Mouse (Mus musculus) MEL (cell line): Measurements from ENCODE around the gene Wfdc9. TPM values are rescaled to one million over a fixed set of nuclear protein-coding genes. Genes with fewer than 3 reads are reported as not detected.
A peak's percentile ranks its signal among the peaks of the same experiment; 100 is the strongest.

Experiments used
- DNase-seq: peaks from one replicate; pipeline ENCODE4 v3.0.0; 2011; ENCODE audit warnings: low read depth, low spot score
- H3K27ac ChIP-seq: 2 replicates; pipeline ENCODE4 v1.5.1; 2012; ENCODE audit warnings: low read depth, mild to moderate bottlenecking, control low read depth, low read length, moderate library complexity; ENCODE audit not compliant: control insufficient read depth
- H3K27me3 ChIP-seq, 2 experiments: fragments of 150-350 bp in 1 of 2; sonication (generic) in 1 of 2; 2 replicates each; pipeline ENCODE4 v1.6.1; 2012; ENCODE audit warnings: low read length in 2 of 2, mild to moderate bottlenecking in 2 of 2, improper control_type of control experiment in 1 of 2, moderate library complexity in 1 of 2; ENCODE audit not compliant: insufficient read depth in 2 of 2, control insufficient read depth in 1 of 2
- H3K36me3 ChIP-seq, 2 experiments: 2 replicates each; pipeline ENCODE4 v1.6.1; 2012 to 2014; ENCODE audit warnings: low read length in 2 of 2, improper control_type of control experiment in 1 of 2, inconsistent platforms in 1 of 2, mild to moderate bottlenecking in 1 of 2; ENCODE audit not compliant: insufficient read depth in 2 of 2, control insufficient read depth in 1 of 2
- H3K4me1 ChIP-seq, 2 experiments: fragments of 150-350 bp in 1 of 2; sonication (generic) in 1 of 2; 2 replicates each; pipeline ENCODE4 v1.6.1; 2012; ENCODE audit warnings: low read length in 2 of 2, improper control_type of control experiment in 1 of 2, mild to moderate bottlenecking in 1 of 2; ENCODE audit not compliant: insufficient read depth in 2 of 2, control insufficient read depth in 1 of 2
- H3K4me3 ChIP-seq, 2 experiments: fragments of 150-350 bp in 1 of 2; sonication (generic) in 1 of 2; 2 replicates each; pipeline ENCODE4 v1.5.1; 2012; ENCODE audit warnings: low read depth in 2 of 2, low read length in 2 of 2, mild to moderate bottlenecking in 2 of 2, moderate library complexity in 2 of 2, control low read depth in 1 of 2, improper control_type of control experiment in 1 of 2; ENCODE audit not compliant: control insufficient read depth in 1 of 2, insufficient read depth in 1 of 2
- H3K79me2 ChIP-seq: 2 replicates; pipeline ENCODE4 v1.6.1; 2012; ENCODE audit warnings: mild to moderate bottlenecking, low read length, moderate library complexity; ENCODE audit not compliant: control insufficient read depth, poor library complexity, insufficient read depth
- H3K9ac ChIP-seq: 2 replicates; pipeline ENCODE4 v1.6.1; 2012; ENCODE audit warnings: low read depth, mild to moderate bottlenecking, control low read depth, low read length, moderate library complexity; ENCODE audit not compliant: control insufficient read depth, poor library complexity, severe bottlenecking
- H3K9me3 ChIP-seq: fragments of 150-350 bp; sonication (generic); replicated peaks from 2 replicates; pipeline ENCODE4 v1.6.1; 2012; ENCODE audit warnings: mild to moderate bottlenecking, low read length, improper control_type of control experiment, moderate library complexity; ENCODE audit not compliant: insufficient read depth
- BHLHE40 ChIP-seq: IDR thresholded peaks from 2 replicates; pipeline ENCODE4 v1.6.1; 2012; ENCODE audit warnings: low read depth, mild to moderate bottlenecking, inconsistent platforms, low read length, improper control_type of control experiment, borderline replicate concordance
- CHD1 ChIP-seq: IDR thresholded peaks from 2 replicates; pipeline ENCODE4 v1.6.1; 2012; ENCODE audit warnings: low read depth, mild to moderate bottlenecking, inconsistent platforms, low read length, improper control_type of control experiment
- CHD2 ChIP-seq: IDR thresholded peaks from 2 replicates; pipeline ENCODE4 v1.6.1; 2011; ENCODE audit warnings: low read length, improper control_type of control experiment
- CTCF ChIP-seq, 3 experiments: IDR thresholded peaks in 2 of 3; conservative IDR thresholded peaks in 1 of 3; 2 replicates each; pipeline ENCODE4 v1.5.1; 2011 to 2012; ENCODE audit warnings: low read length in 3 of 3, low read depth in 2 of 3, mild to moderate bottlenecking in 2 of 3, improper control_type of control experiment in 1 of 3, inconsistent platforms in 1 of 3, mixed read lengths in 1 of 3, moderate library complexity in 1 of 3; ENCODE audit not compliant: control insufficient read depth in 1 of 3, insufficient read depth in 1 of 3, poor library complexity in 1 of 3, severe bottlenecking in 1 of 3
- E2F4 ChIP-seq: IDR thresholded peaks from 2 replicates; pipeline ENCODE4 v1.6.1; 2011; ENCODE audit warnings: low read depth, low read length, improper control_type of control experiment, borderline replicate concordance
- ELF1 ChIP-seq: IDR thresholded peaks from 2 replicates; pipeline ENCODE4 v1.6.1; 2014; ENCODE audit warnings: low read depth, mild to moderate bottlenecking, inconsistent platforms, low read length, improper control_type of control experiment, moderate library complexity
- ETS1 ChIP-seq: IDR thresholded peaks from 2 replicates; pipeline ENCODE4 v1.6.1; 2012; ENCODE audit warnings: low read depth, mild to moderate bottlenecking, inconsistent platforms, low read length, improper control_type of control experiment, moderate library complexity
- GABPA ChIP-seq: IDR thresholded peaks from 2 replicates; pipeline ENCODE4 v1.6.1; 2012; ENCODE audit warnings: low read depth, mild to moderate bottlenecking, inconsistent platforms, low read length, improper control_type of control experiment, moderate library complexity
- GATA1 ChIP-seq: IDR thresholded peaks from 2 replicates; pipeline ENCODE4 v1.6.1; 2011; ENCODE audit warnings: low read depth, low read length, improper control_type of control experiment
- HCFC1 ChIP-seq: IDR thresholded peaks from 2 replicates; pipeline ENCODE4 v1.6.1; 2012; ENCODE audit warnings: low read depth, mild to moderate bottlenecking, inconsistent platforms, low read length, improper control_type of control experiment, moderate library complexity
- MAFK ChIP-seq: IDR thresholded peaks from 2 replicates; pipeline ENCODE4 v1.6.1; 2011; ENCODE audit warnings: low read depth, mild to moderate bottlenecking, low read length, improper control_type of control experiment, borderline replicate concordance
- MAX ChIP-seq: IDR thresholded peaks from 2 replicates; pipeline ENCODE4 v1.6.1; 2011; ENCODE audit warnings: low read length, improper control_type of control experiment
- MAZ ChIP-seq: IDR thresholded peaks from 2 replicates; pipeline ENCODE4 v1.6.1; 2012; ENCODE audit warnings: low read depth, mild to moderate bottlenecking, inconsistent platforms, low read length, improper control_type of control experiment
- MXI1 ChIP-seq: IDR thresholded peaks from 2 replicates; pipeline ENCODE4 v1.6.1; 2011; ENCODE audit warnings: mild to moderate bottlenecking, low read depth, low read length, improper control_type of control experiment
- MYB ChIP-seq: IDR thresholded peaks from 2 replicates; pipeline ENCODE4 v1.6.1; 2011; ENCODE audit warnings: mild to moderate bottlenecking, low read depth, low read length, improper control_type of control experiment
- NELFE ChIP-seq: IDR thresholded peaks from 2 replicates; pipeline ENCODE4 v1.6.1; 2011; ENCODE audit warnings: low read depth, low read length, improper control_type of control experiment
- NRF1 ChIP-seq: IDR thresholded peaks from 2 replicates; pipeline ENCODE4 v1.6.1; 2014; ENCODE audit warnings: low read depth, mild to moderate bottlenecking, inconsistent platforms, low read length, improper control_type of control experiment, moderate library complexity; ENCODE audit not compliant: poor library complexity, insufficient read depth, severe bottlenecking
- POLR2A ChIP-seq, 2 experiments: IDR thresholded peaks; 2 replicates each; pipeline ENCODE4 v1.6.1; 2011 to 2012; ENCODE audit warnings: low read length in 2 of 2, mild to moderate bottlenecking in 2 of 2, control low read depth in 1 of 2, improper control_type of control experiment in 1 of 2, low read depth in 1 of 2, moderate library complexity in 1 of 2; ENCODE audit not compliant: control insufficient read depth in 1 of 2, insufficient read depth in 1 of 2, poor library complexity in 1 of 2
- POLR2AphosphoS2 ChIP-seq: IDR thresholded peaks from 2 replicates; pipeline ENCODE4 v1.6.1; 2011; ENCODE audit warnings: low read length, improper control_type of control experiment
- POLR2AphosphoS5 ChIP-seq: IDR thresholded peaks from 2 replicates; pipeline ENCODE4 v1.6.1; 2012; ENCODE audit warnings: low read depth, borderline replicate concordance, mild to moderate bottlenecking, inconsistent platforms, low read length, moderate library complexity, mixed read lengths
- RCOR1 ChIP-seq: IDR thresholded peaks from 2 replicates; pipeline ENCODE4 v1.6.1; 2012; ENCODE audit warnings: low read depth, mild to moderate bottlenecking, inconsistent platforms, low read length, improper control_type of control experiment
- TAL1 ChIP-seq: IDR thresholded peaks from 2 replicates; pipeline ENCODE4 v1.6.1; 2012; ENCODE audit warnings: mild to moderate bottlenecking, inconsistent platforms, low read length, moderate library complexity, mixed read lengths
- TBP ChIP-seq: IDR thresholded peaks from 2 replicates; pipeline ENCODE4 v1.8.0; 2011; ENCODE audit warnings: low read depth, low read length, improper control_type of control experiment
- TCF12 ChIP-seq: IDR thresholded peaks from 2 replicates; pipeline ENCODE4 v1.6.1; 2014; ENCODE audit warnings: low read depth, mild to moderate bottlenecking, inconsistent platforms, low read length, improper control_type of control experiment, moderate library complexity
- USF1 ChIP-seq: IDR thresholded peaks from 2 replicates; pipeline ENCODE4 v1.6.1; 2014; ENCODE audit warnings: low read depth, mild to moderate bottlenecking, inconsistent platforms, low read length, improper control_type of control experiment, moderate library complexity
- USF2 ChIP-seq, 2 experiments: IDR thresholded peaks; 2 replicates each; pipeline ENCODE4 v1.6.1; 2011 to 2012; ENCODE audit warnings: improper control_type of control experiment in 2 of 2, low read length in 2 of 2, borderline replicate concordance in 1 of 2, inconsistent platforms in 1 of 2, low read depth in 1 of 2, mild to moderate bottlenecking in 1 of 2; ENCODE audit not compliant: insufficient read depth in 1 of 2
- ZC3H11A ChIP-seq: IDR thresholded peaks from 2 replicates; pipeline ENCODE4 v1.6.1; 2012; ENCODE audit warnings: low read depth, mild to moderate bottlenecking, inconsistent platforms, low read length, improper control_type of control experiment
- ZKSCAN1 ChIP-seq: IDR thresholded peaks from 2 replicates; pipeline ENCODE4 v1.6.1; 2012; ENCODE audit warnings: low read depth, mild to moderate bottlenecking, inconsistent platforms, low read length, improper control_type of control experiment, moderate library complexity
- ZMIZ1 ChIP-seq: IDR thresholded peaks from 2 replicates; pipeline ENCODE4 v1.6.1; 2012; ENCODE audit warnings: low read depth, mild to moderate bottlenecking, inconsistent platforms, low read length, improper control_type of control experiment, moderate library complexity
- polyA plus RNA-seq, 2 experiments: library from polyadenylated mRNA; stranded (reverse) in 1 of 2; unstranded in 1 of 2; fragments of >175 nt in 1 of 2; fragments of >200 nt in 1 of 2; gene quantifications; 2 replicates each; pipeline versions ENCODE4 v1.2.1 to v1.2.4; 2012; ENCODE audit warnings: low replicate concordance in 2 of 2, low read depth in 1 of 2; ENCODE audit not compliant: insufficient read length in 2 of 2, insufficient read depth in 1 of 2, missing spikeins in 1 of 2
- total RNA-seq: library from RNA; depleted of rRNA; stranded (reverse); fragments of 300-350 nt; gene quantifications from 2 replicates; pipeline ENCODE4 v1.2.3, GENCODE M21; 2012

Gene Wfdc9
- total and polyA plus RNA-seq, 3 experiments, result not detected

- no peak overlapping the region for H3K9ac ChIP-seq
- DNase-seq, result peak; percentile 8
- H3K9me3 ChIP-seq, result no peaks in the 10 kb centered on the region
- H3K36me3 ChIP-seq, result peaks cover 0 to 11% of the 10 kb centered on the region in 2 experiments; a peak in 2 of 4 replicates
- H3K79me2 ChIP-seq, result no peaks in the 10 kb centered on the region
- TF ChIP-seq GABPA (no peak), ELF1 (no peak), CHD1 (no peak), ZC3H11A (no peak), TAL1 (no peak)
- H3K27ac ChIP-seq, result no peak overlapping the region; the same call in 1 of the 2 replicates
- H3K4me1 ChIP-seq, result peaks cover 13 to 16% of the 10 kb centered on the region in 2 experiments
- H3K4me3 ChIP-seq, result no peak overlapping the region
- H3K27me3 ChIP-seq, result no peaks in the 10 kb centered on the region
Measured at GRCm38 (mm10) chr2:164641881-164642673, 14.3 kb downstream of the Wfdc9 start.

GRCm38 (mm10) chr2:164641129-164641528 lies 15.3 kb downstream of the Wfdc9 start:
- H3K9me3 ChIP-seq, result no peaks in the 10 kb centered on the region
- peaks cover 0 to 11% of the 10 kb centered on the region in 2 experiments; a peak in 2 of 4 replicates for H3K36me3 ChIP-seq
- peak overlapping the region; percentile 69 for H3K9ac ChIP-seq
- DNase-seq, result peak; percentile 88
- H3K27me3 ChIP-seq, result no peaks in the 10 kb centered on the region
- H3K79me2 ChIP-seq, result no peaks in the 10 kb centered on the region
- H3K4me1 ChIP-seq, result peaks cover 13 to 16% of the 10 kb centered on the region in 2 experiments
- no peak overlapping the region; a peak in 2 of 4 replicates for H3K4me3 ChIP-seq
- peak overlapping the region; percentile 75 for H3K27ac ChIP-seq
- TF ChIP-seq ETS1, result peak; percentile 86
- TF ChIP-seq MAZ, result no peak
- peak; percentile 19; the same call in 1 of the 2 replicates for TF ChIP-seq MAX
- TF ChIP-seq HCFC1, result peak; percentile 70
- no peak; the same call in 1 of the 2 replicates for TF ChIP-seq POLR2AphosphoS2
- TF ChIP-seq TBP, result no peak; the same call in 1 of the 2 replicates
- TF ChIP-seq ZMIZ1, result peak; percentile 35; the same call in 1 of the 2 replicates
- peak; percentile 49; the same call in 1 of the 2 replicates for TF ChIP-seq TCF12
- TF ChIP-seq CHD2, result peak; percentile 71
- TF ChIP-seq USF2 (IDR thresholded peaks at IDR 0.05; ENCODE audit: borderline replicate concordance in 1 of 2, insufficient read depth in 1 of 2, low read depth in 1 of 2, low read length in 2 of 2), result no peak
- no peak for TF ChIP-seq MYB
- peak in 1 of 2 experiments; percentile 53; a peak in 1 of 4 replicates for TF ChIP-seq POLR2A (IDR thresholded peaks at IDR 0.05; ENCODE audit: control insufficient read depth in 1 of 2, insufficient read depth in 1 of 2, low read depth in 1 of 2, low read length in 2 of 2, poor library complexity in 1 of 2)
- no peak for TF ChIP-seq MXI1
- no peak for TF ChIP-seq ZC3H11A
- no peak for TF ChIP-seq TAL1
- peak; percentile 63 for TF ChIP-seq USF1
- TF ChIP-seq NELFE, result peak; percentile 48
- no peak for TF ChIP-seq NRF1
- TF ChIP-seq CHD1, result 0 out of 2 replicates have a peak, but pooled peaks have one; percentile 42
- TF ChIP-seq CTCF (IDR thresholded peaks at IDR 0.05 in 2 of 3, conservative IDR thresholded peaks at IDR 0.05 in 1 of 3; ENCODE audit: control insufficient read depth in 1 of 3, insufficient read depth in 1 of 3, low read depth in 2 of 3, low read length in 3 of 3, poor library complexity in 1 of 3, severe bottlenecking in 1 of 3), result no peak
- TF ChIP-seq RCOR1, result 0 out of 2 replicates have a peak, but pooled peaks have one; percentile 54
- TF ChIP-seq E2F4, result peak; percentile 96
- no peak for TF ChIP-seq GATA1
- no peak for TF ChIP-seq POLR2AphosphoS5
- TF ChIP-seq BHLHE40, result peak; percentile 76
- TF ChIP-seq ZKSCAN1, result no peak
- peak; percentile 90 for TF ChIP-seq MAFK
